Mouse (Mus musculus) erythroblast, embryonic 14.5 days (primary cell): ENCODE measurements around the gene Dnajb3.

Source experiments
- GATA1 ChIP-seq: IDR thresholded peaks from 2 replicates; pipeline ENCODE4 v1.6.1; 2012; ENCODE audit warnings: low read length, inconsistent platforms, mixed read lengths
- TAL1 ChIP-seq: IDR thresholded peaks from 3 replicates; pipeline ENCODE4 v1.6.1; 2012; ENCODE audit warnings: low read length, inconsistent platforms, mixed read lengths

DNA sequence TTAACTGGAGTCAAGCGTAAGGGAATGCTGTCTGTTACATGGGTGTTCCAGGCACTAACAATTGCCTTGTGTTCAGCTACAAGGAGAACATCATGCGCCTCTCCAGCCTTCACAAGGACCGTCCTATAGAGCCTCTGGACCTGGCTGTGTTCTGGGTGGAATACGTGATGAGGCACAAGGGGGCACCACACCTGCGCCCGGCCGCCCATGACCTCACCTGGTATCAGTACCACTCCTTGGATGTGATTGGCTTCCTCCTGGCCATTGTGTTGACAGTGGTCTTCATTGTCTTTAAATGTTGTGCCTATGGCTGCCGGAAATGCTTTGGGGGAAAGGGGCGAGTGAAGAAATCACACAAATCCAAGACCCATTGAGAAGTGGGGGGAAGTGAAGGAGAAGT, 12.5 kb upstream of the Dnajb3 start:
- no peak for TF ChIP-seq GATA1
- no peak for TF ChIP-seq TAL1
